8 mouse cellular contexts compared by ENCODE assay signal in genomic region chr3:61362821-61363160, GRCm38 (mm10). TPM values are rescaled to one million over a fixed set of nuclear protein-coding genes. Genes with fewer than 3 reads are reported as not detected.
DNase-seq lines count a peak whose midpoint lies in the region; ATAC-seq lines count a peak whose summit lies in the region.

No protein-coding gene starts in this region.

- H3K4me3 ChIP-seq in liver, embryonic 16.5 days (ENCODE audit: low read depth, low read length) = peak overlapping the region; percentile 74

- WGBS in liver, embryonic 16.5 days (ENCODE audit: insufficient replicate concordance) = 8% methylated on average over 9 of the region's 9 CpGs

- no peak for ATAC-seq in liver, embryonic 16.5 days (ENCODE audit: low read depth)

- peak overlapping the region; percentile 97 for H3K4me2 ChIP-seq in liver, embryonic 16.5 days (ENCODE audit: low read depth, low read length)

- H3K4me1 ChIP-seq in liver, embryonic 16.5 days (ENCODE audit: control insufficient read depth, low read depth, low read length) = peaks cover 18% of the 10 kb centered on the region

- no peaks in the 10 kb centered on the region for H3K36me3 ChIP-seq in liver, embryonic 16.5 days (ENCODE audit: control insufficient read depth, insufficient read depth)
- H3K36me3 ChIP-seq in splenic B cell, adult 2 months (ENCODE audit: control insufficient read depth, insufficient read depth, low read length, poor library complexity, severe bottlenecking) = no peaks in the 10 kb centered on the region

- peak overlapping the region; percentile 37 for H3K27ac ChIP-seq in liver, embryonic 16.5 days (ENCODE audit: low read length)

- H3K27me3 ChIP-seq in liver, embryonic 16.5 days (ENCODE audit: control insufficient read depth, insufficient read depth, low read depth, low read length) = peaks cover 3% of the 10 kb centered on the region; the same call in 1 of the 2 replicates
- H3K27me3 ChIP-seq in splenic B cell, adult 2 months (ENCODE audit: control insufficient read depth, insufficient read depth, low read length, poor library complexity, severe bottlenecking) = no peaks in the 10 kb centered on the region

- peak; percentile 35 for DNase-seq in cerebellum, adult 8-10 months
- no peak for DNase-seq in cerebellum, adult 11 months
- DNase-seq in thymus, postnatal 0 days (ENCODE audit: low spot score) = peak; percentile 14
- no peak for DNase-seq in thymus, postnatal 10 days (ENCODE audit: low spot score in 2 of 2)
- peak; percentile 19 for DNase-seq in splenic B cell, adult 2 months (ENCODE audit: low read depth, low spot score)
- DNase-seq in ovary, postnatal 10 days (ENCODE audit: low spot score) = no peak
- DNase-seq in urinary bladder, postnatal 10 days (ENCODE audit: low spot score) = no peak

- H3K9ac ChIP-seq in liver, embryonic 16.5 days (ENCODE audit: low read depth, low read length) = peak overlapping the region; percentile 55

- H3K9me3 ChIP-seq in liver, embryonic 16.5 days (replicated peaks; ENCODE audit: control insufficient read depth, low read length) = no peaks in the 10 kb centered on the region

RNA-seq across cellular contexts. Expression of gene Rap2b, which starts 1.4 kb away (rescaled TPM):
- polyA plus RNA-seq in thymus, postnatal 0 days (2015; fragmentation: Nextera tagmentation; extraction: Ambion mirVana) = 13.3 and 14.5 TPM in 2 replicates
- polyA plus RNA-seq in liver, embryonic 16.5 days (2015; fragmentation: Nextera tagmentation; extraction: Ambion mirVana) = 1.9 and 2.0 TPM in 2 replicates

RNA-seq across cellular contexts. Expression of gene B430305J03Rik, which starts 3.0 kb away (rescaled TPM):
- polyA plus RNA-seq in thymus, postnatal 0 days (2015; fragmentation: Nextera tagmentation; extraction: Ambion mirVana) = not detected in 2 replicates
- polyA plus RNA-seq in liver, embryonic 16.5 days (2015; fragmentation: Nextera tagmentation; extraction: Ambion mirVana) = not detected in 2 replicates

Comparison
In these comparisons a context has a peak if more than half of its experiments do, and no peak if none do; other contexts are left out.
1. DNase-seq: peak in cerebellum, adult 8-10 months (single experiment), thymus, postnatal 0 days (single experiment) and splenic B cell, adult 2 months (single experiment); none in cerebellum, adult 11 months (single experiment), thymus, postnatal 10 days (0 of 2), ovary, postnatal 10 days (single experiment) and urinary bladder, postnatal 10 days (single experiment).